Mouse (Mus musculus) C2C12 (cell line): ENCODE data around the gene Rflna. TPM values are rescaled to one million over a fixed set of nuclear protein-coding genes. Genes with fewer than 3 reads are reported as not detected.

Source experiments
- H3K27me3 ChIP-seq: one replicate; pipeline ENCODE4 v1.6.1; 2011; ENCODE audit not compliant: control insufficient read depth, insufficient read depth, insufficient read length
- H3K36me3 ChIP-seq: one replicate; pipeline ENCODE4 v1.6.1; 2011; ENCODE audit not compliant: control insufficient read depth, insufficient read depth
- H3K4me3 ChIP-seq: one replicate; pipeline ENCODE4 v1.5.1; 2011; ENCODE audit warnings: mild to moderate bottlenecking, control low read depth; ENCODE audit not compliant: poor library complexity, insufficient read depth, severe bottlenecking
- H3K79me2 ChIP-seq: one replicate; pipeline ENCODE4 v1.6.1; 2011; ENCODE audit not compliant: control insufficient read depth, insufficient read depth
- H3K79me3 ChIP-seq: one replicate; pipeline ENCODE4 v1.6.1; 2011; ENCODE audit warnings: low read depth, control low read depth
- H3ac ChIP-seq: one replicate; pipeline ENCODE3; 2011; ENCODE audit warnings: low read depth; ENCODE audit not compliant: control insufficient read depth, insufficient read length
- CEBPB ChIP-seq: IDR thresholded peaks from one replicate; pipeline ENCODE4 v1.6.1; 2011; ENCODE audit warnings: low read depth, mild to moderate bottlenecking, control low read depth, moderate library complexity
- CTCF ChIP-seq: IDR thresholded peaks from one replicate; pipeline ENCODE4 v1.5.1; 2011; ENCODE audit not compliant: control insufficient read depth, insufficient read depth, insufficient read length
- FOSL1 ChIP-seq: IDR thresholded peaks from one replicate; pipeline ENCODE4 v1.8.0; 2011; ENCODE audit warnings: mild to moderate bottlenecking, low read length; ENCODE audit not compliant: poor library complexity, insufficient read depth, severe bottlenecking
- MAX ChIP-seq: IDR thresholded peaks from one replicate; pipeline ENCODE4 v1.6.1; 2011; ENCODE audit warnings: mild to moderate bottlenecking, control low read depth
- MYOD1 ChIP-seq: IDR thresholded peaks from one replicate; pipeline ENCODE4 v1.6.1; 2011; ENCODE audit warnings: low read depth; ENCODE audit not compliant: control insufficient read depth, insufficient read length
- MYOG ChIP-seq: IDR thresholded peaks from one replicate; pipeline ENCODE4 v1.6.1; 2011; ENCODE audit not compliant: control insufficient read depth, insufficient read length; ENCODE audit errors: extremely low read depth
- USF1 ChIP-seq: IDR thresholded peaks from one replicate; pipeline ENCODE4 v1.6.1; 2011; ENCODE audit warnings: low read depth, mild to moderate bottlenecking, control low read depth, moderate library complexity
- polyA plus RNA-seq: library from polyadenylated mRNA; unstranded; fragments of >200 nt; fragmentation: generic; extraction: Trizol; gene quantifications from one replicate; pipeline ENCODE4 v1.2.1, GENCODE M21; 2012; ENCODE audit warnings: missing spikeins

The Rflna gene
- polyA plus RNA-seq, 1 experiment = 0.19 TPM

DNA sequence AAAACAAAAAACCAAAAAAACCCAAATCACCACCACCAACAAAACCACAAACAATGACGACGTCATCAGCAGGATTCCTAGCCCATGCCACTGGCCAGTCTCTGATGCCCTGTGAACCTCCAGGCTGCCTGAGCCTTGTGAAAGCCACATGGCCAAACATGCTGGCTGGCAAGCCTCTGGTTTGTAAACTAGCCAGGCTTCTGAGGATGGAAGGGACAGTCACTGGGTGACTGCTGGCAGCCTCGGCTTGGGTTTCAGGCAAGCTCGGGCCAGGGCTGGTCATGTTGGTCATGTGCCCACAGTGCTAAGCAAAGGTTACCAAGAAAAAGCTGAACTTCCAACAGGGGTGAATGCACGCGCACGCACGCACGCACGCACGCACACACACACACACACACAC lies 18.3 kb downstream of the Rflna start:
- no peaks in the 10 kb centered on the region for H3K79me3 ChIP-seq
- H3K36me3 ChIP-seq = peaks cover 81% of the 10 kb centered on the region
- no peak overlapping the region for H3K4me3 ChIP-seq
- no peaks in the 10 kb centered on the region for H3K79me2 ChIP-seq
- no peak overlapping the region for H3ac ChIP-seq
- H3K27me3 ChIP-seq = no peaks in the 10 kb centered on the region
- no peak for TF ChIP-seq MYOD1
- peak; percentile 32 for TF ChIP-seq USF1
- TF ChIP-seq CTCF = no peak
- TF ChIP-seq MYOG = no peak
- TF ChIP-seq FOSL1 = no peak
- TF ChIP-seq CEBPB = no peak
- TF ChIP-seq MAX = peak; percentile 56

- peaks cover 65% of the 10 kb centered on the region for H3K36me3 ChIP-seq
- no peak for TF ChIP-seq MYOD1
- no peak for TF ChIP-seq MAX
- TF ChIP-seq FOSL1 = no peak
- TF ChIP-seq CTCF = no peak
- TF ChIP-seq MYOG = no peak
- TF ChIP-seq USF1 = no peak
- no peak for TF ChIP-seq CEBPB
- no peaks in the 10 kb centered on the region for H3K79me2 ChIP-seq
Measured at GRCm38 (mm10) chr5:125024002-125024401, 21.0 kb downstream of the Rflna start.

DNA sequence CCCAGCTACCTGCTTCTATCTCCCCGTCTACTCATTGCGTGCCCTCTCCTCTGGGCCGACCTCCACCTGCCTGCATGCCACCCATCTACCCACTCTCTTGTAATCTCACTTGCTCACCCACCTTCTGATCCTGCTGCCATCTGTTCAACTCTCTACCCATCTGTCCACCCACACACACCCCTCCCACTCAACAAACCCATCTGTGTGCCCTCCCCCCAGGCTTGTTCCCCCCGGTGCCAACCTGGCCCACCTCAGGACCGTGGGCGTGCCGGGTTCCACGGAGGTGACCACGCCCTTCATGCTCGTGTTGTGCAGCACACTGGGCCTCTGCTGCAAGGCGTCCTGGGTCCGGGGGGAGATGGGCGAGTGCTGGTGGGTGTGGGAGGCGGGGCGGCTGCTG lies 25.4 kb downstream of the Rflna start:
- Histone ChIP-seq H3K36me3 (peaks cover 73% of the 10 kb centered on the region), H3K27me3 (no peaks in the 10 kb centered on the region), H3K79me3 (no peaks in the 10 kb centered on the region), H3K79me2 (no peaks in the 10 kb centered on the region), H3ac (no peak overlapping the region), H3K4me3 (no peak overlapping the region)
- no peak for TF ChIP-seq CTCF

More at GRCm38 (mm10) chr5:125024002-125024401, 21.0 kb downstream of the Rflna start:
- Histone ChIP-seq H3ac (no peak overlapping the region), H3K79me3 (no peaks in the 10 kb centered on the region), H3K4me3 (no peak overlapping the region), H3K27me3 (no peaks in the 10 kb centered on the region)

GRCm38 (mm10) chr5:125028911-125029310 lies 25.9 kb downstream of the Rflna start:
- H3K4me3 ChIP-seq = no peak overlapping the region
- H3K36me3 ChIP-seq = peaks cover 71% of the 10 kb centered on the region
- TF ChIP-seq MAX = no peak
- TF ChIP-seq USF1 = no peak
- TF ChIP-seq MYOG = no peak
- TF ChIP-seq CEBPB = no peak
- TF ChIP-seq CTCF = no peak
- TF ChIP-seq MYOD1 = no peak
- no peak for TF ChIP-seq FOSL1
- no peaks in the 10 kb centered on the region for H3K79me2 ChIP-seq
- H3ac ChIP-seq = no peak overlapping the region
- H3K79me3 ChIP-seq = no peaks in the 10 kb centered on the region
- H3K27me3 ChIP-seq = no peaks in the 10 kb centered on the region

GRCm38 (mm10) chr5:125036483-125036882 lies 33.5 kb downstream of the Rflna start:
- Histone ChIP-seq H3K79me3 (peaks cover 2% of the 10 kb centered on the region), H3K79me2 (peaks cover 8% of the 10 kb centered on the region), H3K27me3 (no peaks in the 10 kb centered on the region), H3K4me3 (no peak overlapping the region), H3K36me3 (peaks cover 76% of the 10 kb centered on the region), H3ac (no peak overlapping the region)
- TF ChIP-seq FOSL1 (no peak), MAX (no peak), CEBPB (no peak), MYOG (no peak)

- peaks cover 2% of the 10 kb centered on the region for H3K79me3 ChIP-seq
- TF ChIP-seq MYOD1 (no peak), USF1 (no peak), CEBPB (no peak), MYOG (no peak), MAX (no peak), FOSL1 (no peak), CTCF (no peak)
- no peaks in the 10 kb centered on the region for H3K27me3 ChIP-seq
- H3K36me3 ChIP-seq = peaks cover 71% of the 10 kb centered on the region
- no peak overlapping the region for H3K4me3 ChIP-seq
- H3K79me2 ChIP-seq = peaks cover 14% of the 10 kb centered on the region
- H3ac ChIP-seq = no peak overlapping the region
Measured at GRCm38 (mm10) chr5:125039377-125040027, 36.5 kb downstream of the Rflna start.
